Mouse (Mus musculus) embryonic fibroblast, embryonic 13.5 days (primary cell): ENCODE data around the gene Fndc3a.

Source experiments
- CTCF ChIP-seq: IDR thresholded peaks from 2 replicates; pipeline ENCODE4 v1.5.1; 2011; ENCODE audit warnings: mild to moderate bottlenecking, control low read depth, low read length, moderate library complexity, borderline replicate concordance; ENCODE audit not compliant: insufficient read depth
- POLR2A ChIP-seq: IDR thresholded peaks from 2 replicates; pipeline ENCODE4 v1.6.1; 2011; ENCODE audit warnings: low read depth, mild to moderate bottlenecking, control low read depth, low read length, moderate library complexity

- TF ChIP-seq CTCF = no peak
- no peak for TF ChIP-seq POLR2A
These were observed 108.2 kb downstream of the Fndc3a start for GRCm38 (mm10) chr14:72601381-72602305.
